Mouse (Mus musculus) hindbrain, postnatal 0 days (tissue): Measurements from ENCODE around the gene Ptcd2. TPM values are rescaled to one million over a fixed set of nuclear protein-coding genes. Genes with fewer than 3 reads are reported as not detected.

Experiments
- ATAC-seq: fragments of 200-750 bp; cut with Nextera tagmentation; 2 replicates; pipeline ENCODE4 v1.8.0; 2017; ENCODE audit warnings: mild to moderate bottlenecking, moderate TSS enrichment, moderate library complexity
- DNase-seq: peaks from one replicate; pipeline ENCODE4 v3.0.0-alpha.2; 2015; ENCODE audit warnings: low spot score
- H3K27ac ChIP-seq: fragments of 300-500 bp; sonication (generic); 2 replicates; pipeline ENCODE4 v1.5.1; 2014; ENCODE audit warnings: mild to moderate bottlenecking
- H3K27me3 ChIP-seq: fragments of 300-500 bp; sonication (generic); 2 replicates; pipeline ENCODE4 v1.6.1; 2014; ENCODE audit warnings: low read length, mixed read lengths; ENCODE audit not compliant: insufficient read depth
- H3K36me3 ChIP-seq: fragments of 300-500 bp; sonication (generic); 2 replicates; pipeline ENCODE4 v1.6.1; 2014; ENCODE audit warnings: low read length, mixed read lengths; ENCODE audit not compliant: insufficient read depth
- H3K4me1 ChIP-seq: fragments of 300-500 bp; sonication (generic); 2 replicates; pipeline ENCODE4 v1.6.1; 2014; ENCODE audit warnings: antibody characterized with exemption, low read length, mixed read lengths; ENCODE audit not compliant: insufficient read depth
- H3K4me2 ChIP-seq: fragments of 300-500 bp; sonication (generic); 2 replicates; pipeline ENCODE4 v1.6.1; 2014; ENCODE audit warnings: low read depth, mild to moderate bottlenecking, low read length, moderate library complexity, mixed read lengths
- H3K4me3 ChIP-seq: fragments of 300-500 bp; sonication (generic); 2 replicates; pipeline ENCODE4 v1.5.1; 2014; ENCODE audit warnings: low read length
- H3K9ac ChIP-seq: fragments of 300-500 bp; sonication (generic); replicated peaks from 2 replicates; pipeline ENCODE4 v1.6.1; 2014; ENCODE audit warnings: mild to moderate bottlenecking, low read length, moderate library complexity, mixed read lengths
- H3K9me3 ChIP-seq: fragments of 300-500 bp; sonication (generic); 2 replicates; pipeline ENCODE4 v1.6.1; 2016; ENCODE audit warnings: low read length, mixed read lengths
- CTCF ChIP-seq: IDR thresholded peaks from 2 replicates; pipeline ENCODE4 v1.5.1; 2016; ENCODE audit warnings: antibody characterized with exemption, control low read depth, low read depth
- WGBS: fragments of 180-500 bp; shearing (Covaris S2); extraction: QIAGEN DNeasy Blood & Tissue Kit; methylation state at CpG from one replicate; pipeline ENCODE4 v1.1.7; 2014; 5-methylcytosine and 5-hydroxymethylcytosine counted together
- polyA plus RNA-seq: library from polyadenylated mRNA; unstranded; fragments of >200 nt; fragmentation: Nextera tagmentation; extraction: Ambion mirVana; gene quantifications from 2 replicates; pipeline ENCODE4 v1.2.1, GENCODE M21; 2015
- total RNA-seq: library from RNA; depleted of rRNA; stranded (reverse); fragments of >200 nt; gene quantifications from 2 replicates; pipeline ENCODE4 v1.2.3, GENCODE M21; 2014; rRNA removed

Ptcd2 gene
- 29.3 and 38.2 TPM in 2 replicates for total RNA-seq
- 51.2 and 52.8 TPM in 2 replicates for polyA plus RNA-seq

GRCm38 (mm10) chr13:99344599-99345575 lies at the start of gene Ptcd2, which contains the start of gene Mrps27:
Gene Ptcd2, minus strand, starts transcription at chr13:99344705.
Gene Mrps27, plus strand, starts transcription at chr13:99344786.
- Histone ChIP-seq H3K9ac (peak within 1 kb of the TSS; percentile 89), H3K36me3 (peaks cover 23% of the 10 kb centered on the region), H3K4me2 (peak within 1 kb of the TSS; percentile 80), H3K27ac (peak within 1 kb of the TSS; percentile 92), H3K27me3 (no peaks in the 10 kb centered on the region), H3K9me3 (no peaks in the 10 kb centered on the region), H3K4me3 (peak within 1 kb of the TSS; percentile 91), H3K4me1 (peaks cover 4% of the 10 kb centered on the region)
- 4% methylated on average over 39 of the region's 39 CpGs for WGBS
- no peak for TF ChIP-seq CTCF
- ATAC-seq: peak; percentile 99
- peak; percentile 97 for DNase-seq

DNA sequence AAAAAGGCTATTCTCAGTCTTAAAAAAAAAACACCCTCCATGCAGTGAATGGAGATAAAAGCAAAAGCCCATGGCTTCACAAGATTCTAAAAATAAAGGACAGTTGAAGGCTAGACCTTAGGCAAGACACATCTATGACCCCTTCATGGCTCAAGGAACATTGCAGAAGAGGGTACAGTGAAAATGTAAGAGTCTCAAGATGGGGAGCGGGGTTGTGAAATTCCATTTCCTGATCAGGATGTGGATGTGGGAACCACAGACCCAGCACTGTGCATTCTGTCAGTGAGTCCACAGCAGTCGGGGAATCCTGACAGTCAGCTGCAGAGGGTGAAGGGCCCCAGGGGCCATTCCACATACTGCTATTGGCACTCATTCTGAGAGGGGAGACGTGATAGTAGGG lies 48.6 kb upstream of the Ptcd2 start:
- Histone ChIP-seq H3K9ac (no peak overlapping the region), H3K27me3 (no peaks in the 10 kb centered on the region), H3K9me3 (no peaks in the 10 kb centered on the region), H3K36me3 (no peaks in the 10 kb centered on the region), H3K27ac (no peak overlapping the region), H3K4me3 (no peak overlapping the region), H3K4me1 (peaks cover 5% of the 10 kb centered on the region), H3K4me2 (no peak overlapping the region)
- no peak for TF ChIP-seq CTCF
- DNase-seq: no peak
- no peak for ATAC-seq
- 72% methylated on average over 3 of the region's 3 CpGs for WGBS

DNA sequence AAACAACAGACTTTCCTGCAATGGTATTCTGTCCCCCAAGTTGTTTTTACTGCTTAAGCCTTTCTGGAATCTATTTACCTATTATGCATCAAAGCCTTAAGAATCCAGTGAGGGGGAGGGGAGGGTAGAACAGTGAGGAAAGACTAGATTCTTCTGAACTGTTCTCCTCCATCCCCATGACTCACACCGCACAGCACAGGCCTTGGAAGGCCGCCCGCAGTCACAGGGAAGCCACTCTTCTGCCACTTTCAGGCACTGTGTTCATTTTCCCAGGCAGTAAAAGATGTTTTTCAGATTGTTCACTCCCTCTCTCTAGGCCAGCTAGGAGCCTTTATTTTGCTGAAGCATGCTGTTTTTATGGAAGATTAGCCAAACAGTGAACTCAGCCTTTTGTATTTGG lies 46.9 kb upstream of the Ptcd2 start:
- Histone ChIP-seq H3K27ac (0 out of 2 replicates have a peak overlapping the region, but pooled peaks have one; percentile 41), H3K4me1 (no peaks in the 10 kb centered on the region; the same call in 1 of the 2 replicates), H3K9ac (no peak overlapping the region), H3K4me2 (no peak overlapping the region), H3K27me3 (no peaks in the 10 kb centered on the region), H3K9me3 (no peaks in the 10 kb centered on the region), H3K4me3 (no peak overlapping the region), H3K36me3 (no peaks in the 10 kb centered on the region)
- DNase-seq (peak; percentile 50), ATAC-seq (0 out of 2 replicates have a peak, but pooled peaks have one; percentile 76)
- WGBS: 44% methylated on average over 3 of the region's 3 CpGs
- TF ChIP-seq CTCF: no peak

DNA sequence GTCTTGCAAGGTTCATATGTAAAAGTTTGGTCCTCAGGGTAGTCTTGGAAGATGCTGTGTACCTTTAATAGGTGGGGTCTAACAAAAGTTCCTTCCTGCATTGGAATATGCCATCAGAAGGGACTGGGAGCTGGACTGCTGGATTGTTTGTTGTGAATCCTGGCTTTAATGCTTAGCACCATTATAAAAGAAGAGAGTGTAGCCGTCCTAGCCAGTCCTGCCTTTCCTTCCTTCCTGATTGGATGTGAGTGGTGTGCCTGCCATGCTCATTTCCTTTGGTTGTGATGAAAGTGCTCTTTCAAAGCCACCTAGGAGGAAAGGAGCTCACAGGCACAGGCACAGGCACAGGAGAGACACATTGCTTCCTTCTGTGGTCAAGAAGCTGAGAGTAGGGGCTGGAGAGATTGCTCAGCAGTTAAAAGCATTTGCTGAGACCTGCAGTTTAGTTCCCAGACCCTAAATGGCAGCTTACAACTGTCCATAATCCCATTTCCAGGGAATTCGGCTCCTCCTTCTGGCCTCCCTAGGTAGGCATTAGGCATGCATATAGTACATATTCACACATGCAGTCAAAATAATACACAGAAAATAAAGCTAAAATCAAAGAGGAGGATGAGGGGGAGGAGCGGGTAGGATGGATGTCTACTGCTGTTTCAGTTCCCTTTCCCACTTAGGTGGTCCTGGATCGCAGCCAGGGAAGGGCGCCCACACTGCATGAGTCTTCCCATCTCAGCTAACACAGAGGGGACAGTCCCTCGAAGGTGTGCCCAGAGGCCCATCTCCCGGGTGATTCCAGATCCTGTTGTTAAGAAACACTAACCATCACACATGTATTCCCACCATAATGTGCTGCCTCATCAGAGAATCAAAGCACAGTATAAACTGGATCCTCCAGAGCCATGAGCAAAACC lies 43.7 kb upstream of the Ptcd2 start:
- no peak overlapping the region for H3K4me3 ChIP-seq
- TF ChIP-seq CTCF: no peak
- no peaks in the 10 kb centered on the region for H3K9me3 ChIP-seq
- no peaks in the 10 kb centered on the region for H3K4me1 ChIP-seq
- no peaks in the 10 kb centered on the region for H3K27me3 ChIP-seq
- H3K4me2 ChIP-seq: no peak overlapping the region
- 66% methylated on average over 7 of the region's 7 CpGs for WGBS
- no peak overlapping the region for H3K27ac ChIP-seq
- no peaks in the 10 kb centered on the region for H3K36me3 ChIP-seq
- no peak for ATAC-seq
- no peak overlapping the region for H3K9ac ChIP-seq
- DNase-seq: no peak

DNA sequence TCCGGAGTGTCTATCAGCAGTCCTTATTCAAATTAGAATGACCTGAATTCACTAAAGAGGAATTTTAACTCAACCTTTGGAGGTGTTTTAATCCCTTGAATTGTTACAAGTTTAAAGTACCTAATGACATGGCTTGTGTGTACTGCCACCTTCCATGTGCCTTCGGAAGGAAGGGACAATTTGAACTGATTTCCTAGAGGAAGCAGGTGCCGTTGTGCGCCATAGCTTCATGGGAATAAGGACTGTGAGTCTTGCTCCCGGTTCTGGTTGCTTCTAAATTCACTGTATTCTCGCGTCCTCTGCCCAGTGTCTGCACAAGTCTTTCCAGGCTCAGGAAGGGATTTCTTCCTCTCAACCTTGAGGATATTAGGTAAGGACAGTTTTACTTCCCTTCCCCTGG lies 41.8 kb upstream of the Ptcd2 start:
- ATAC-seq (no peak), DNase-seq (no peak)
- no peak overlapping the region for H3K9ac ChIP-seq
- H3K27me3 ChIP-seq: no peaks in the 10 kb centered on the region
- TF ChIP-seq CTCF: no peak
- H3K4me3 ChIP-seq: no peak overlapping the region
- H3K27ac ChIP-seq: no peak overlapping the region
- H3K36me3 ChIP-seq: no peaks in the 10 kb centered on the region
- no peaks in the 10 kb centered on the region for H3K9me3 ChIP-seq
- 75% methylated on average over 7 of the region's 7 CpGs for WGBS
- H3K4me2 ChIP-seq: no peak overlapping the region
- no peaks in the 10 kb centered on the region for H3K4me1 ChIP-seq

- no peaks in the 10 kb centered on the region for H3K4me1 ChIP-seq
- H3K36me3 ChIP-seq: no peaks in the 10 kb centered on the region
- no peak overlapping the region for H3K4me3 ChIP-seq
- ATAC-seq (no peak; the same call in 1 of the 2 replicates), DNase-seq (no peak)
- no peak overlapping the region for H3K9ac ChIP-seq
- no peaks in the 10 kb centered on the region for H3K9me3 ChIP-seq
- 77% methylated on average over 6 of the region's 6 CpGs for WGBS
- no peaks in the 10 kb centered on the region for H3K27me3 ChIP-seq
- H3K27ac ChIP-seq: no peak overlapping the region
- TF ChIP-seq CTCF: no peak
- no peak overlapping the region for H3K4me2 ChIP-seq
These were observed 41.4 kb upstream of the Ptcd2 start for GRCm38 (mm10) chr13:99385911-99386310.
